ENCODE assay signal across 12 mouse cellular contexts in genomic region chr9:29406046-29406445, GRCm38 (mm10).
"Had no signal": no experiment of that assay in that cellular context is flagged by ENCODE, and none has a peak within 500 bp of the region (broad histone marks: within the 10 kb centered on the region; RNA-seq: fewer than 3 reads in every experiment).

No protein-coding gene starts in this region.

- DNase-seq: gastrocnemius, postnatal 14 days; gastrocnemius, postnatal 36 days; heart, adult 2 months; heart, postnatal 14 days; heart, postnatal 36 days; kidney, adult 18-20 months; kidney, adult 8-10 months; kidney, postnatal 10 days; kidney, postnatal 25 days; kidney, postnatal 4 days; liver; liver, embryonic 13.5 days had no signal
